Comparison of ENCODE assay signal across 24 mouse cellular contexts in the genomic region with DNA sequence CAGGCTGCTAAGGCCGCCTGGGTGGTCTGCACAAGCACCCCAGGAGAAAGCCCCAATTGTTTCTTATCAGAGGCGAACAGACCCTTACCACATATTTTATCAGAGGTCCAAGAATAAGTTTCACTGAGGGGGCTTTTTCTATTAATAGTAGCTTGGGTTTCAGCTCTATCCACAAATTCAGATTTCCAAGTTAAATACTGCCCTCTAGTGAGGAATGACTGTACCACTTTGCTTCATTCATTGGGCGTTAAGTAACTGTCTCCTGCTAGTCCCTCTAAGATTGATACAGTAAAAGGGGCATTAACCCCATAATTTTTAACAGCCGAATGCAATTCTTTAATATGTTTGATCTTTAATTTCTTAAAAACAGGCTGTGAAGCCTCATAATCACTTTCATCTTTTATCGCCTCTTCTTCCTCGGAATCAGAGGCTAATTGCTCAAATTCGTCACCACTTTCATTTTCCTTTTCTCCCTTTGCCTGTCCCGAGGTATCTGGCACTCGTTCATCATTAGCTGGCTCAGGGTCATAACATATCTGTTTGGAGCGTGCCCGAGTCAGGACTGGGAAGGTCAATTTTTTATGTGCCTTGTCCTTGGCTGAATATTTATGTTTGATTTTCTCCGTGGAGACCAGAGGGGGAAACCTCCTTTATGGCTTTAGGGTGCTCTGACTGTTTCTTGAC. TPM values are rescaled to one million over a fixed set of nuclear protein-coding genes. Genes with fewer than 3 reads are reported as not detected.
DNase-seq lines count a peak whose midpoint lies in the region; ATAC-seq and TF ChIP-seq lines count a peak whose summit lies in the region.
"Not testable (repeated sequence)": the region's sequence is repeated elsewhere in the genome, so short reads cannot be mapped to it uniquely, and the experiment has no call there.
"Had no signal": no experiment of that assay in that cellular context is flagged by ENCODE, and none has a peak within 500 bp of the region (broad histone marks: within the 10 kb centered on the region; RNA-seq: fewer than 3 reads in every experiment).

No protein-coding gene starts in this region.

- not testable (repeated sequence) for H3K9me3 ChIP-seq in MEL (replicated peaks; ENCODE audit: insufficient read depth, low read length); kidney, embryonic 16.5 days (ENCODE audit: low read length); lung, embryonic 16.5 days (ENCODE audit: control insufficient read depth, low read length)

- H3K27ac ChIP-seq in MEL (ENCODE audit: control insufficient read depth, low read depth, low read length); brown adipose tissue, adult 24 weeks (replicated peaks; ENCODE audit: low read depth, low read length); kidney, embryonic 16.5 days (ENCODE audit: low read length); lung, embryonic 16.5 days (ENCODE audit: low read length): not testable (repeated sequence)

- H3K4me2 ChIP-seq in kidney, embryonic 16.5 days (replicated peaks; ENCODE audit: low read depth, low read length), result peak overlapping the region; percentile 31
- peak overlapping the region; percentile 15 for H3K4me2 ChIP-seq in lung, embryonic 16.5 days (ENCODE audit: low read depth, low read length)

- intact Hi-C loops in heart, postnatal 10 days (cut with DNase I), result loop anchor here (2.0 kb wide), 2 partner anchors 309 to 377 kb away; no protein-coding TSS in a partner anchor

- not testable (repeated sequence) for H3K79me2 ChIP-seq in MEL (ENCODE audit: control insufficient read depth, insufficient read depth, low read length, poor library complexity)

- H3K4me1 ChIP-seq in MEL (ENCODE audit: control insufficient read depth in 1 of 2, insufficient read depth in 2 of 2, low read length in 2 of 2); brown adipose tissue, adult 24 weeks (ENCODE audit: control insufficient read depth, insufficient read depth, insufficient read length, low read length); kidney, embryonic 16.5 days (ENCODE audit: insufficient read depth, low read length); lung, embryonic 16.5 days (replicated peaks; ENCODE audit: control insufficient read depth, insufficient read depth, low read length): not testable (repeated sequence)

- H3K27me3 ChIP-seq in MEL (ENCODE audit: control insufficient read depth in 1 of 2, insufficient read depth in 2 of 2, low read length in 2 of 2); kidney, embryonic 16.5 days (ENCODE audit: insufficient read depth, low read length); lung, embryonic 16.5 days (ENCODE audit: control insufficient read depth, insufficient read depth, low read depth, low read length): not testable (repeated sequence)

- H3K4me3 ChIP-seq in MEL (ENCODE audit: control insufficient read depth in 1 of 2, insufficient read depth in 1 of 2, low read depth in 2 of 2, low read length in 2 of 2), result peak overlapping the region; percentile 5 to 44
- H3K4me3 ChIP-seq in brown adipose tissue, adult 24 weeks (ENCODE audit: insufficient read depth, low read depth, low read length), result peak overlapping the region; percentile 48
- peak overlapping the region; percentile 25 for H3K4me3 ChIP-seq in kidney, embryonic 16.5 days (ENCODE audit: low read length)
- peak overlapping the region; percentile 25 for H3K4me3 ChIP-seq in lung, embryonic 16.5 days (ENCODE audit: low read length)

- H3K36me3 ChIP-seq in MEL (ENCODE audit: control insufficient read depth in 1 of 2, insufficient read depth in 2 of 2, low read length in 2 of 2); kidney, embryonic 16.5 days (ENCODE audit: insufficient read depth, low read length); lung, embryonic 16.5 days (ENCODE audit: control insufficient read depth, insufficient read depth, low read length): not testable (repeated sequence)

- DNase-seq in A20 (ENCODE audit: low read depth, low spot score), result peak; percentile 76
- DNase-seq in MEL (ENCODE audit: low read depth, low spot score), result peak; percentile 37
- peak; percentile 67 to 90 for DNase-seq in adrenal gland, adult (ENCODE audit: inconsistent age in 2 of 2, low spot score in 1 of 2)
- peak; percentile 13 to 33 for DNase-seq in heart, postnatal 10 days

- not testable (repeated sequence) for TF ChIP-seq EP300 in MEL (IDR thresholded peaks at IDR 0.05; ENCODE audit: low read depth in 1 of 2, low read length in 2 of 2)

- TF ChIP-seq RAD21 in MEL (IDR thresholded peaks at IDR 0.05; ENCODE audit: low read depth, low read length), result peak; percentile 17; the same call in 1 of the 2 replicates

- ATAC-seq in kidney, embryonic 16.5 days (ENCODE audit: low FRiP score, low TSS enrichment); lung, embryonic 16.5 days (ENCODE audit: low read depth): not testable (repeated sequence)

- TF ChIP-seq POLR2A in MEL (IDR thresholded peaks at IDR 0.05; ENCODE audit: control insufficient read depth in 1 of 2, insufficient read depth in 1 of 2, low read depth in 1 of 2, low read length in 2 of 2, poor library complexity in 1 of 2), result not testable (repeated sequence)

- not testable (repeated sequence) for H3K9ac ChIP-seq in MEL (ENCODE audit: control insufficient read depth, low read depth, low read length, poor library complexity, severe bottlenecking); kidney, embryonic 16.5 days (replicated peaks; ENCODE audit: low read length); lung, embryonic 16.5 days (ENCODE audit: low read length)

- peak in 2 of 3 experiments; percentile 12 to 37; a peak in 3 of 6 replicates for TF ChIP-seq CTCF in MEL (IDR thresholded peaks at IDR 0.05 in 2 of 3, conservative IDR thresholded peaks at IDR 0.05 in 1 of 3; ENCODE audit: control insufficient read depth in 1 of 3, insufficient read depth in 1 of 3, low read depth in 2 of 3, low read length in 3 of 3, poor library complexity in 1 of 3, severe bottlenecking in 1 of 3)

- WGBS in kidney, embryonic 16.5 days, result 57% methylated on average over 12 of the region's 12 CpGs
- 69% methylated on average over 12 of the region's 12 CpGs for WGBS in lung, embryonic 16.5 days

RNA-seq across cellular contexts. Expression of gene Vmn2r89, which starts 29.8 kb away (rescaled TPM):
- total RNA-seq in MEL (2012; rRNA removed), result not detected in 2 replicates
- not detected for polyA plus RNA-seq in MEL (2012; ENCODE audit: insufficient read depth in 1 of 2, insufficient read length in 2 of 2, low read depth in 1 of 2, low replicate concordance in 2 of 2, missing spikeins in 1 of 2)
- not detected in 2 replicates for polyA plus RNA-seq in brown adipose tissue, adult 24 weeks (2012; ENCODE audit: insufficient read depth, insufficient read length, missing spikeins)
- not detected for total RNA-seq in heart, postnatal 10 days (2021)
- not detected in 2 replicates for polyA plus RNA-seq in kidney, embryonic 16.5 days (2015; fragmentation: Nextera tagmentation; extraction: Ambion mirVana)
- not detected in 2 replicates for polyA plus RNA-seq in lung, embryonic 16.5 days (2015; fragmentation: Nextera tagmentation; extraction: Ambion mirVana)
- total RNA-seq: adrenal gland, postnatal 4 days; gastrocnemius, adult 18-20 months; heart, postnatal 36 days; left cerebral cortex, adult 18-20 months; left cerebral cortex, postnatal 36 days had no signal
- polyA plus RNA-seq: cerebellum, adult 2 months; forebrain, embryonic 11.5 days; gonadal fat pad, adult 2 months; heart, embryonic 12.5 days; hindbrain, embryonic 14.5 days; intestine, embryonic 14.5 days; limb, embryonic 15.5 days; liver, embryonic 16.5 days; midbrain, embryonic 16.5 days; stomach, embryonic 15.5 days; thymus, postnatal 0 days; urinary bladder, adult 2 months had no signal

Comparison
In these comparisons a context has a peak if more than half of its experiments do, and no peak if none do; other contexts are left out.
1. DNase-seq: peak in every context shown above with its lines; median percentile 78 in adrenal gland, adult; 76 in A20; 37 in MEL; 23 in heart, postnatal 10 days.